Mouse (Mus musculus) right cerebral cortex, postnatal 25 days (tissue): ENCODE data around the gene Ptgis.

Experiments used
- DNase-seq: peaks from one replicate; pipeline ENCODE4 v3.0.0; 2022

Gene Ptgis

GRCm38 (mm10) chr2:167263040-167263810 is 22.8 kb upstream of the Ptgis start:
- no peak for DNase-seq

DNA sequence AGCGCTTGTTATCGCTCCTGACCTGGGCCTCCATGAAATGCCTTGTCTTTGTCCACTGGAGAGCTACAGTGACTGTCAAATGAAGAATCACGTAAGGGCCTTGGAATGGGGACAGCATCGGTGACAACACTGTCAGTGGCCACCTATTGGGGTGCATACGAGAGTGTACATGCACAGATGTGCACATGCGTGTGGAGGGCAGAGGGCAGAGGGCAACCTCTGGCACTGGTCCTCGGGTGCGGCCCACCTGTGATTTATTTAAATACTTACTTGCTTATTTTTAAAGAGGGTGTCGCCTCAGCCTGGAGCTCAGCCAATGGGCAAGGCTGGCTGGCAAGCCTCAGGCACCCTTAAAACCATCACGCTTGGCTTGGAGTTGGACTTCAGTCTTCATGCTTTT is 22.0 kb upstream of the Ptgis start:
- no peak for DNase-seq

- DNase-seq: no peak
These were observed 20.7 kb upstream of the Ptgis start for GRCm38 (mm10) chr2:167261106-167261505.

GRCm38 (mm10) chr2:167257790-167258189 is 17.4 kb upstream of the Ptgis start:
- no peak for DNase-seq

- DNase-seq: no peak
These were observed 14.4 kb upstream of the Ptgis start for GRCm38 (mm10) chr2:167254808-167255207.

GRCm38 (mm10) chr2:167254185-167254584 is 13.8 kb upstream of the Ptgis start:
- no peak for DNase-seq

GRCm38 (mm10) chr2:167253476-167253875 is 13.1 kb upstream of the Ptgis start:
- no peak for DNase-seq

- no peak for DNase-seq
These were observed 11.8 kb upstream of the Ptgis start for GRCm38 (mm10) chr2:167252057-167252687.

GRCm38 (mm10) chr2:167250736-167251337 is 10.4 kb upstream of the Ptgis start:
- DNase-seq: no peak

GRCm38 (mm10) chr2:167250003-167250735 is 9.8 kb upstream of the Ptgis start:
- no peak for DNase-seq

DNA sequence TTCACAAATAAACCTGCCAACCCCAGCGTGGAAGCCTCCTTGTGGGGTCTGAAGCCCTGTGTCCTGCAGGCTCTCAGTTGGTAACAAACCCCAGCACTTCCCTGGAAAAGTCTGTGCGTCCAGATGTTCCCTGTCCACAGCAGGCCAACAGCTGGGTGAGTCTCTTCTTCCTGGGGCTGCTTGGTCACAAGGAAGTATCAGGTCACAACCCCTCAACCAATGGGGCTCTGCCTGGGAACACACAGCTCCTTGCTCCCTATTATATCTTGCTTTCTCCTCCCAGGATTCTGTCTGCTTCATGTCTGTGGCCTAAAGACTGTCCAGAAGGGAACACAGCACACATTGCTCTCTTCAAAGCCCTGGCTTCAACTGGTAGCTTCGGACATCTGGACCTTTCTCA is 9.2 kb upstream of the Ptgis start:
- DNase-seq: no peak

GRCm38 (mm10) chr2:167247823-167248222 is 7.4 kb upstream of the Ptgis start:
- no peak for DNase-seq

DNA sequence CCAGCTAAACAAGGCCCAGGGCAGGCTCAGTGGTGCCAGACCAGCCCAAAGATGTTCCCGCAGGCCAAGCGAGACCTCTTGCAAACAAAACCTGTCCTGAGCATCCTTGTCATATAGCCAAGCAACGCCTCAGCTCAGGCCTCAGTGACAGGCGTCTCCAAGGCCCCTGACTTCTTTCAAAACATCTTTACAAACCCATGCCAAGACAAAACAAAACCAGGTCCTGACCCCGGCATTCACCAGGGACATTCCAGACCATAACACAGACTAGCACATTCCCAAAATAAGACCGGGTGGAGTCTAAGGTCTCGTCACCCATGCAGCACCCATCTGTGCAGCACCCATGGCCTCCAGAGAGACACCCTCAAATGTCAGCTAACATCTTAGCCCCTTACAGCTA is 6.3 kb upstream of the Ptgis start:
- DNase-seq: no peak

DNA sequence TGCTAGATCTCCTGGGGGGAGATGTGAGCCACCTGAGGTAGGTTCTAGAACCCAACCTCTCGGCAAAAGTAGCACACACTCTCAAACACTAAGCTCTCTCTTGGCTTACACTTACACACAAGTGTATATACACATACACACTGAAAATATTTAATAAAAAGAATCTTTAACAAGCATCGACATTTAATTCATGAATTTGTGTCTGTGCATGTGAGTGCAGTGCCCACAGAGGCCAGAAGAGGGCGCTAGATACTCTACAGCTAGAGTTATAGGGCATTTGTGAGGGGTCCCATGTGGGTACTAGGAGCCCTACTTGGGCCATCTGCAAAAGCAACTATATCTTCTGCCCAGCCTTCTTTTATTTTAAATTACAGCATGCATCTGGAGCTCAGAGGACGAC is 4.5 kb upstream of the Ptgis start:
- DNase-seq: no peak

GRCm38 (mm10) chr2:167243831-167244563 is 3.6 kb upstream of the Ptgis start:
- DNase-seq: no peak

DNA sequence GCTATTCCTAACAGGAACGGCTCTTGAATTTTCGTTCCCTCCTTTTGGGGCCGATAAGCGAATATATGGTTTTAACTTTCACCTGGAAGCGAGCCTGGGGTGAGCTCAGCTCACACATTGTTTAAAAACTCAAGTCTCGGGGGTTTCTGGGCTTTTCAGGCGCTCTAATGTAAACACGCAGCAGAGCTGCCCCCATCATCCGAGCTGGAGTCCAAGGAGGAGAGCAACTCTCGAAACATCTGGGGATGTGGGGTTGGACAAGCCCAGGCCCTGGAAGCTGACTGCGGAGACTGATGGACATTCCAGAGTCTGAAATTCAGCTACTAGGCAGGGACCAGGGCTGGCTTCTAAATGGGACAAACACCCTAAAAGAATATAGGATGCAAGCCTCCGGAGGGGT is 1.1 kb downstream of the Ptgis start:
- no peak for DNase-seq

- no peak for DNase-seq
These were observed 3.2 kb downstream of the Ptgis start for GRCm38 (mm10) chr2:167237224-167237623.

- no peak for DNase-seq
These were observed 4.2 kb downstream of the Ptgis start for GRCm38 (mm10) chr2:167236174-167236573.

- no peak for DNase-seq
These were observed 4.9 kb downstream of the Ptgis start for GRCm38 (mm10) chr2:167235338-167236018.

DNA sequence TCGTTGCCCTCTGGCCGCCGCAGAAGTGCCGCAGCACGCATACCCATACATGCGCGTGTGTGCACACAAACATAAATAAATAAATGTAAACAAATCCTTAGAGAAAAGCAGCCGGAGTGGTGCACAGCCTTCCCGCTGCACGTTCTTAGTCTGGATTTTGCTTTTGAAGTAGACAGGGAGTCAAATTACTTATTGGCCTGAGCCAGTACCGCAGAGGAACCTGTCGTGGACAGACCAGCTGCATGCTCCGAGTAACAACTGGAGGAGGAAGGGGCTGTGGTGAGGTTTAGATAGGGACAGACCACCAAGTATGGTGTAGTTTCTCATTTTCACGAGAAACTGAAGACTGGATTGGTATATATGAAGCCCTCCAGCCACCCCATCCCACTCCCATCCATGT is 6.6 kb downstream of the Ptgis start:
- no peak for DNase-seq

DNA sequence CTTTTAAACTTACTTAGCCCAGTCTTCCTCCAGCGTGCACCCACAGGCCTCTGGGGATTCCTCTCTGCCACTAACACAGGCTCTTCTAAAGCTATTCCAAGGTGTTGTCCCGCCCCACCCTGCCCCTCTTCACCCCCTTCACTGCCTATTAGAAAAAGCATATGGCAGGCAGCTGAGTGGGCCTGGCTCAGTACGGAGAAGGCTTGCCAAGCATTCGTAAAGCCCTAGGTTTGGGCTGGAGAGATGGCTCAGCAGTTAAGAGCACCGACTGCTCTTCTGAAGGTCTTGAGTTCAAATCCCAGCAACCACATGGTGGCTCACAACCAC is 7.4 kb downstream of the Ptgis start:
- DNase-seq: no peak
